Mouse (Mus musculus) urinary bladder, adult 2 months (tissue): ENCODE measurements around the gene Tex9. TPM values are rescaled to one million over a fixed set of nuclear protein-coding genes. Genes with fewer than 3 reads are reported as not detected.

Experiments used
- DNase-seq: peaks from one replicate; pipeline ENCODE4 v3.0.0; 2022; ENCODE audit warnings: low spot score
- polyA plus RNA-seq: library from polyadenylated mRNA; depleted of rRNA; stranded (reverse); fragments of >200 nt; gene quantifications from 2 replicates; pipeline ENCODE4 v1.2.3, GENCODE M21; 2012; rRNA removed

The Tex9 gene
- 11.7 and 12.1 TPM in 2 replicates for polyA plus RNA-seq

- DNase-seq: no peak
Observed at GRCm38 (mm10) chr9:72492194-72492565, at the start of gene Tex9. Gene Tex9 (minus strand): TSS chr9:72492212.

DNA sequence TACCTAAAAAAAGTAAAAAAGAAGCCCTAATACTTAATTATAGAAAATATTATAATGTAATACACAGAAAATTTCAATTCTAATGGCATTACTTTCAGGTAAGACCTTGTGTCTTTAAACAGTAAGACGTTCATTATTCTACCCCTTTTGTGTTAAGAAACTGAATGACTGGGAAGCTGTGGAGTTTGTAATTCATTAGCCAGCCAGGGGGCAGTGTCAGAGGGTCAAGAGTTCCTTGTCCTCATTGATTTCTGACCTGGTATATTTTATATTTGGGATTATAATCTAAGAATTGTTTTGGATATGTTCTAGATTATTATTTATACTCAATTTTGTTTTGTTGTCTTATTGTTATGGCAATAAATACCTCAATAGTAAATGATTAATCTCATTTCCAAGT, 45.1 kb upstream of the Tex9 start:
- DNase-seq: no peak

DNA sequence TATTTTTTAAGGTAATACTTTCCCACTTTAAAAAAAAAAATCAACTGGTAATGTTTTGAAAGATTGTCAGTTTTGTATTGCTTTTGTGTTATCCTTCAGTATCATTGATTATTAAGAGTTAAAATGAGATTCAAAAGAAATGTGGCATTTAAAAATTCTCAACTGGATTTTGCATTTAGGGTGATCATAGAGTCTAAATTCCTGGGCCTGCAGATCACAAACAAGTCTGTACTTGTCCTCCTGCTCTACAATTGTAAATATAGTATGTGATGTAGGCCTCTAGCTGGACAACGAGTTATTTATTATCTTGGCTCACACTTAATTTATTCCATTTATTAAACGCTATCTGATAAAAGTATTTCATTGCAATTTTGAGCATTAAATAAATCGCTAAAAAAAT, 43.4 kb upstream of the Tex9 start:
- no peak for DNase-seq

- no peak for DNase-seq
Observed at GRCm38 (mm10) chr9:72534985-72535384, 43.0 kb upstream of the Tex9 start.

DNA sequence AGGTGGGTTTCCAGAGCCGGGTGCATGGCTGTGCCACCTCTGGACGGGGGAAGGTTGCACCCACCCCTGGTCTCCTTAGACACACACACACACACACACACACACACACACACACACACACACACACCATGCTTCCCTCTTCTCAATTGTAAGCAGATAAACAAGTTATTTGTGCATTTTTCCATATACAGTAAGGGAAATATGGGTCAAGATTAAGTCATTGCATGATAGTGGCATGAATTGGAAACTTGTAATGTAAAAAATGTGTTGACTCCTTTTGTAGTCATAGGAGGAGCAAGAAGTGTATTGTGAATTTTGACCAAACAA, 41.0 kb upstream of the Tex9 start:
- no peak for DNase-seq

- DNase-seq: peak; percentile 36
Observed at GRCm38 (mm10) chr9:72532381-72533088, 40.5 kb upstream of the Tex9 start.

GRCm38 (mm10) chr9:72531996-72532380, 40.0 kb upstream of the Tex9 start, which contains the start of gene Rfx7:
Gene Rfx7 (plus strand): TSS chr9:72532240.
- no peak for DNase-seq

- peak; percentile 69 for DNase-seq
Observed at GRCm38 (mm10) chr9:72531291-72531995, 39.4 kb upstream of the Tex9 start.

DNA sequence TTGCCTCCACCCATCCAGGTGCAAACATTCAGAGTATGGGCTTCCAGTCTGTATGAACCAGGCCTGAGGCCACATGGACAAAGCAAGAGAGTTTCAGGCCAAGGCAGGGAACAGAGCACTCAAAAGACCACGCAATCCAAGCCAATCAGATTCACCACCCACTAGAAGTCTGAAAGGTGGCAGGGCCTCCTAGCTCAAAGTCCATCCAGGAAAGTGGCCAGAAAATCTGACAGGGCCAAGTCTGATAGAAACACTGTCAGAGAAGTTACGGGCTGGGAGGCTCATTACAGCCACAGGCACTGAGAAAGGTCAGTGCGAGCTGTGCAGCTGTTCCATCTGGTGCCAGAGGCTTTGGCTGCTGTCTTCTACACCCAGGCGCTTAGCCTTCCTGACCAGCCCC, 38.8 kb upstream of the Tex9 start:
- DNase-seq: no peak

- DNase-seq: peak; percentile 53
Observed at GRCm38 (mm10) chr9:72530237-72530636, 38.2 kb upstream of the Tex9 start.

GRCm38 (mm10) chr9:72526091-72526490, 34.1 kb upstream of the Tex9 start:
- DNase-seq: no peak

DNA sequence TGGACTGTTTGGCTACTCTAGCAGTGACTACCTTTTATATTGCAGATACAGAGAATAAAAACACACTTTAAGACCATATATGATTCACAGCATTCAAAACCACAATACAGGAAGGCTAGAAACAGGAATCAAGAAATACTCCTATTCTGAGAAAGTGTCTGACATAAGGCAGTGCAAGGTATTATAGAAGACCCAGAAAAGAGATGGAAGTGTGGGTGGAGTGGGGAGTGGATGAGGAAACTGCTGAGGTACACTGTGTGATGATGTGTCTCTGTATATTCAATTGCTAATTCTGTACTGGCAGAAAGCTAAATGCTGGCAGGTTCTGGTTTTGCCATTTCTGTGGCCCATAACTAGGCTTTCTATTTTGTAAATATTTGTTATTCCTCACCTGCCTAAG, 28.8 kb upstream of the Tex9 start:
- DNase-seq: no peak

GRCm38 (mm10) chr9:72519246-72519645, 27.2 kb upstream of the Tex9 start:
- no peak for DNase-seq

GRCm38 (mm10) chr9:72515366-72515765, 23.4 kb upstream of the Tex9 start:
- no peak for DNase-seq

- DNase-seq: no peak
Observed at GRCm38 (mm10) chr9:72512229-72512981, 20.4 kb upstream of the Tex9 start.

GRCm38 (mm10) chr9:72497171-72497570, 5.2 kb upstream of the Tex9 start:
- DNase-seq: no peak

DNA sequence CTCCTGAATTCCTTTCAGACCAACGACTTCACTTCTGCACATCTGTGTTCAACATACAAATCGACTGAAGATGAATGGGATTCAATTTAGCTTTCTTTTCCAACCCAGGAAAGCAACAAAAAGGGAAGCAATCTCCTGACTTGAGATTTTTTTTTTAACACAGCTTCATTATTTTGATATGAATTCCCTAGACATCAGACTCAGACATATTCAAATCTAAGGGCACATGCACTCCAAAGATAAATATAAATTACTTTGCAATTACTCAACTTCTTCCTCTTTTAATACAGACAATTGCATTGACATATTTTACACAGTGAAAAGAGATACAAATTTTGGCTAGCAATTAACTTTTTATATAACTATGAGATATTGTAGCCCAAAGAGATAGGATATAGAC, 4.7 kb upstream of the Tex9 start:
- DNase-seq: no peak

GRCm38 (mm10) chr9:72493984-72494685, 2.1 kb upstream of the Tex9 start:
- DNase-seq: no peak

GRCm38 (mm10) chr9:72493465-72493864, 1.5 kb upstream of the Tex9 start:
- DNase-seq: no peak

GRCm38 (mm10) chr9:72491559-72492193, 336 bp downstream of the Tex9 start:
- DNase-seq: peak; percentile 68

DNA sequence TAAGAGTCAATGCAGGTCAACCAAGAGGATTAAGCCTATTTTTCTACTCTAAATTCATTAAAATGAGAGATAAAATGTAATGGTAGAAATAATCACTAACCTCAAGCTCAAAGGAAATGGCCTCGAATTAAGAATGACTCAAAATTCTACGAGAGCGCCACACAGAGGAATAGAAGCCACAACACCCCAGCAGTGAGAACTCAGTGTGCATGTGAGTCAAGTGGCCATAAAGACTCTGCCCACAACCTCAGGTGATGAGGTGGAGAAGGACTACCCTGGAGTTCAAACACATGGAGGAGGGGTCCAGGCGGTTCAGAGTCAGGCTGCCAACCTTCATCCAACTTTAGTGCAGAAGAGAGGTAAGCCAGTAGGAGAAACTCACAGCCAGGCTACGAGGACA, 2.9 kb downstream of the Tex9 start:
- DNase-seq: no peak

- no peak for DNase-seq
Observed at GRCm38 (mm10) chr9:72488523-72488922, 3.5 kb downstream of the Tex9 start.
